Mouse (Mus musculus) spleen, postnatal 36 days (tissue): Measurements from ENCODE around the gene Rubcn.
A peak's percentile ranks its signal among the peaks of the same experiment; 100 is the strongest.

Experiments
- DNase-seq, 2 experiments: peaks; one replicate each; pipeline ENCODE4 v3.0.0; 2022; ENCODE audit warnings: low spot score in 2 of 2, mixed read lengths in 1 of 2

Rubcn gene

GRCm38 (mm10) chr16:32870231-32870630 is 7.3 kb downstream of the Rubcn start:
- no peak for DNase-seq

GRCm38 (mm10) chr16:32867919-32868552 is 9.5 kb downstream of the Rubcn start:
- DNase-seq: peak; percentile 92 to 93

GRCm38 (mm10) chr16:32866713-32867112 is 10.9 kb downstream of the Rubcn start:
- peak; percentile 49 to 59 for DNase-seq

- DNase-seq: peak; percentile 69 to 72
Measured at GRCm38 (mm10) chr16:32865401-32865800, 12.2 kb downstream of the Rubcn start.

- DNase-seq: peak in 1 of 2 experiments; percentile 35
Measured at GRCm38 (mm10) chr16:32861813-32862385, 15.7 kb downstream of the Rubcn start.

- DNase-seq: no peak
Measured at GRCm38 (mm10) chr16:32858771-32859636, 18.6 kb downstream of the Rubcn start.

GRCm38 (mm10) chr16:32858356-32858755 is 19.2 kb downstream of the Rubcn start:
- no peak for DNase-seq

- DNase-seq: no peak
Measured at GRCm38 (mm10) chr16:32856751-32857150, 20.8 kb downstream of the Rubcn start.

- DNase-seq: no peak
Measured at GRCm38 (mm10) chr16:32854050-32854571, 23.5 kb downstream of the Rubcn start.

GRCm38 (mm10) chr16:32853492-32854049 is 24.0 kb downstream of the Rubcn start:
- DNase-seq: no peak

- DNase-seq: no peak
Measured at GRCm38 (mm10) chr16:32849042-32849830, 28.3 kb downstream of the Rubcn start.

- DNase-seq: no peak
Measured at GRCm38 (mm10) chr16:32847103-32847502, 30.5 kb downstream of the Rubcn start.

GRCm38 (mm10) chr16:32831501-32831900 is 46.1 kb downstream of the Rubcn start:
- DNase-seq: no peak

- no peak for DNase-seq
Measured at GRCm38 (mm10) chr16:32829104-32829503, 48.5 kb downstream of the Rubcn start.

- DNase-seq: no peak
Measured at GRCm38 (mm10) chr16:32826521-32826920, 51.0 kb downstream of the Rubcn start.

- DNase-seq: no peak
Measured at GRCm38 (mm10) chr16:32825380-32825779, 52.2 kb downstream of the Rubcn start.

GRCm38 (mm10) chr16:32824061-32824460 is 53.5 kb downstream of the Rubcn start:
- no peak for DNase-seq

GRCm38 (mm10) chr16:32823487-32823886 is 54.1 kb downstream of the Rubcn start:
- no peak for DNase-seq

GRCm38 (mm10) chr16:32822881-32823280 is 54.7 kb downstream of the Rubcn start:
- no peak for DNase-seq

GRCm38 (mm10) chr16:32822450-32822827 is 55.1 kb downstream of the Rubcn start:
- DNase-seq: no peak

GRCm38 (mm10) chr16:32821772-32822449 is 55.7 kb downstream of the Rubcn start:
- DNase-seq: no peak
